Mouse (Mus musculus) brain, embryonic 14.5 days (tissue): ENCODE data around the gene Mybpc3.

Experiments used
- CTCF ChIP-seq: fragments of 200-500 bp; IDR thresholded peaks from 2 replicates; pipeline ENCODE4 v1.5.1; 2012; ENCODE audit warnings: inconsistent platforms, mild to moderate bottlenecking, moderate library complexity, borderline replicate concordance; ENCODE audit not compliant: insufficient read depth, insufficient read length; ENCODE audit errors: extremely low read depth
- POLR2A ChIP-seq: fragments of 200-500 bp; IDR thresholded peaks from 2 replicates; pipeline ENCODE4 v1.6.1; 2012; ENCODE audit warnings: mild to moderate bottlenecking, inconsistent platforms, borderline replicate concordance; ENCODE audit not compliant: poor library complexity, insufficient read depth, insufficient read length, severe bottlenecking; ENCODE audit errors: extremely low read depth

GRCm38 (mm10) chr2:91139311-91139710 is 21.4 kb downstream of the Mybpc3 start:
- TF ChIP-seq CTCF, result no peak
- no peak for TF ChIP-seq POLR2A
